Mouse (Mus musculus): ENCODE measurements around the gene Uhrf2.

Gene Uhrf2

GRCm38 (mm10) chr19:30051479-30051878, 21.2 kb downstream of the Uhrf2 start:
- no peak for DNase-seq

- DNase-seq, result no peak
These were observed 23.9 kb downstream of the Uhrf2 start for GRCm38 (mm10) chr19:30054218-30054617.

- DNase-seq, result peak; percentile 55
These were observed 35.5 kb downstream of the Uhrf2 start for GRCm38 (mm10) chr19:30065797-30066196.

- no peak for DNase-seq
These were observed 59.9 kb downstream of the Uhrf2 start for GRCm38 (mm10) chr19:30090163-30090562.

- DNase-seq, result no peak
These were observed 61.5 kb downstream of the Uhrf2 start for GRCm38 (mm10) chr19:30091644-30092295.

- no peak for DNase-seq
These were observed 65.9 kb downstream of the Uhrf2 start for GRCm38 (mm10) chr19:30096186-30096585.

GRCm38 (mm10) chr19:30097039-30097438, 66.7 kb downstream of the Uhrf2 start:
- no peak for DNase-seq

- no peak for DNase-seq
These were observed 70.3 kb downstream of the Uhrf2 start for GRCm38 (mm10) chr19:30100571-30100970.

GRCm38 (mm10) chr19:30102620-30103019, 72.3 kb downstream of the Uhrf2 start:
- no peak for DNase-seq

- DNase-seq, result no peak
These were observed 74.9 kb downstream of the Uhrf2 start for GRCm38 (mm10) chr19:30105045-30105842.

- peak; percentile 42 for DNase-seq
These were observed 77.0 kb downstream of the Uhrf2 start for GRCm38 (mm10) chr19:30107221-30107845.

GRCm38 (mm10) chr19:30108616-30109015, 78.3 kb downstream of the Uhrf2 start:
- no peak for DNase-seq

GRCm38 (mm10) chr19:30109122-30109521, 78.8 kb downstream of the Uhrf2 start:
- DNase-seq, result no peak

- DNase-seq, result no peak
These were observed 81.1 kb downstream of the Uhrf2 start for GRCm38 (mm10) chr19:30111421-30111820.

- DNase-seq, result no peak
These were observed 82.8 kb downstream of the Uhrf2 start for GRCm38 (mm10) chr19:30112961-30113688.

GRCm38 (mm10) chr19:30114919-30115441, 84.7 kb downstream of the Uhrf2 start:
- DNase-seq, result no peak

- DNase-seq, result no peak
These were observed 85.3 kb downstream of the Uhrf2 start for GRCm38 (mm10) chr19:30115606-30116005.

GRCm38 (mm10) chr19:30117241-30117640, 86.9 kb downstream of the Uhrf2 start:
- no peak for DNase-seq

GRCm38 (mm10) chr19:30117775-30118174, 87.5 kb downstream of the Uhrf2 start:
- DNase-seq, result no peak

GRCm38 (mm10) chr19:30118344-30119312, 88.3 kb downstream of the Uhrf2 start:
- no peak for DNase-seq

GRCm38 (mm10) chr19:30124999-30125669, 94.8 kb downstream of the Uhrf2 start:
- DNase-seq, result peak; percentile 10
